Mouse (Mus musculus) layer of hippocampus, adult 2 months (tissue): ENCODE data around the gene Gm21149. TPM values are rescaled to one million over a fixed set of nuclear protein-coding genes. Genes with fewer than 3 reads are reported as not detected.
"Not testable (repeated sequence)": the region's sequence is repeated elsewhere in the genome, so short reads cannot be mapped to it uniquely, and the experiment has no call there.

Source experiments
- DNase-seq, 2 experiments: peaks; one replicate each; pipeline ENCODE4 v3.0.0; 2022; ENCODE audit warnings: low spot score in 2 of 2
- H3K27ac ChIP-seq: fragments of 200-600 bp; 2 replicates; pipeline ENCODE4 v1.8.1; 2022
- H3K4me3 ChIP-seq: fragments of 200-600 bp; 2 replicates; pipeline ENCODE4 v1.8.1; 2022; ENCODE audit warnings: mild to moderate bottlenecking
- CTCF ChIP-seq: fragments of 200-600 bp; conservative IDR thresholded peaks from 2 replicates; pipeline ENCODE4 v1.8.1; 2022; ENCODE audit warnings: antibody characterized with exemption, mild to moderate bottlenecking, moderate library complexity
- long read RNA-seq, 2 experiments: library from polyadenylated mRNA; stranded (forward); transcript quantifications; one replicate each; pipeline ENCODE4 v2.0.0; 2021; ENCODE audit warnings: borderline mapping rate in 2 of 2
- total RNA-seq, 2 experiments: library from RNA; stranded (reverse); gene quantifications; 2 replicates each; pipeline ENCODE4 v1.2.3; 2021

The Gm21149 gene
- total RNA-seq = not detected
- long read RNA-seq, experiment 1 = 0 reads
- long read RNA-seq, experiment 2 = 0 reads

DNA sequence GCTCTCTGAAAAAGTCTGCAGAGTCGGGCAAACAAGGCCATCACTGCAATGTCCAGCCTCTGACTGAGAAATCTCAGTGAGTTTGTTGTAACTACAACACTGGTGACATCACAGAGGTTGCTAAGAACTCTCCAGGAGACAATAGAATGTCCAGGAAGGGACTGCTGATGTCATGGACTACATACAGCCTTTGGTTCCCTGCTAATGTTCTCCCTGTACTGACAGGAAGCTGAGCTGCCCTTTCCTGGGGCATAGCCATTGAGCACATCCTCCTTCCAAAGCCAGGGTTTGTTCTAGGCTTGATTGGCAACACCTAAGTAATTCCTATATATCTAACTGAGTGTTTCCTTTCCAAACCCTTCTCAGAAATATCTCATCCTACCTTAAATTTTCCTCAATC lies at the start of gene Gm21149:
Gm21149 (minus strand) TSS at position 101 of the 400 bp plus-strand sequence.
- H3K4me3 ChIP-seq, H3K27ac ChIP-seq, DNase-seq: not testable (repeated sequence)

DNA sequence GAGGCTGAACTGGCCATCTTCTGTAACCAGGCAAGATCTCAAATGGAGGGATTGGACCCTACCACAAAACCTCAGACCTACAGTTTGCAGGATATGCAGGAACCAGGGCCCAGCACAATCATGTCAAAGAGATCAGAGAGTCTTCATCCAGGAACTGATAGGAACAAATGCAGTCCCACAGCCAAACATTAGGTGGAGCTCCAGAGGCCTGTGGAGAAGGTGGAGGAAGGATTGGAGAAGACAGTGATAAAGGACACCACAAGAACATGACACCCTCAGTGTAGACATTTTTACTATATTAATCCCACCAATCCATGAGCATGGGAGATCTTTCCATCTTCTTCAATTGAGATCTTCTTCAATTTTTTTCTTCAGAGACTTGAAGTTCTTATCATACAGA lies 46.1 kb upstream of the Gm21149 start:
- TF ChIP-seq CTCF = peak; percentile 47
- peak in 1 of 2 experiments; percentile 17 for DNase-seq
- not testable (repeated sequence) for H3K4me3 ChIP-seq, H3K27ac ChIP-seq

DNA sequence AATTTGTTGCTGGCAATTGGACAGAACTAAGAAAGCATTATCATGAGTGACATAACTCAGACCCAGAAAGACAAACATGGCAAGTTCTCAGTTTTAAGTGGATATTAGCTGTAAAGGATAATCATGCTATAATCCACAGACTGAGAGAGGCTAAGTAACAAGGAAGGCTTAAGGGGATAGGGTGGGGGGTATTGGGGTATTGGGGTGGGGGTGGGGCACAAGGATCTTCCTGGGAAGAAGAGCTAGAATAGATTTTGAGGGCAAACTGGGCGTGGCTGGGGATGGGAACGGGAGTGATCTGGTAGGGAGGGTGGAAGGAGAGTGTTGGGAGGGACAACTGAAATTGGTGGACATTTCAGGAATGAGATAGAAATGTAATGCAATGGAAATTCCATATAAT lies 45.7 kb upstream of the Gm21149 start:
- H3K27ac ChIP-seq, H3K4me3 ChIP-seq, DNase-seq: not testable (repeated sequence)

DNA sequence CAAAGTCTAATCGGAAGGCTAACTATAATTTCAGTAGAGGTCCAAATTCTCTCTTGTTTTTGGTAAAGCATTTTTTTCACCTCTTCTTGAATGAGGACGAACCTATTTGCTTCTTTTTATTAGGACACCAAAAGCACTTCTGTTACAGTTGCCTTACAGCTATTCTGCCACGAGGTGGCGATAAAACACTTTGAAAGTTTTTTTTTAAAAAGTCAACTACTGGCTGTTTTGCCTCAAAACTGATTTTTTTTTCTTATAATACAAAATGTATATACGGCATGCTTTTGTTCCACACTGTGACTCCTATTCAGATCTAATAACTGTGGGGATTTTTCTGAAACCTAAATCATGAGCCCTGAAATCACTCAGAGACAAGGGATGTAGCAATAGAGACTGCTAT lies 44.1 kb upstream of the Gm21149 start:
- DNase-seq = peak in 1 of 2 experiments; percentile 44
- peak; percentile 69 for TF ChIP-seq CTCF
- not testable (repeated sequence) for H3K27ac ChIP-seq, H3K4me3 ChIP-seq

DNA sequence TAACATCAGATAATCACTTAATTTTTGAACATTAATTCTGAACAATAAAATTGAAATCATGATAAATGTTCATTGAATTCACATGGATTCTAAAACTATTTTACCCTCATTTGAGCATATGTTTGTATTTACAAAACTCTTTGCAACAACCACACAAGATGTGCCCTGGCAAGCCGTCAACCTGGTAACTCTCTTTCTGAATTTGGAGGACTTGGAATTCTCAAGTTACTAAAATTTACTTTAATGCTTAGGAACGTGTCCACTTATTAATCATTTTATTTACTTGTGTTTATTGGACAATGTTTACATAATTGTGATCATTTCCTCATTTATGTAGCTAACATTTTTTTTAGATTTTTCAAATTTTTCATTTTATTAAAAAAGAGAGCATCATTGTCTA lies 40.8 kb upstream of the Gm21149 start:
- not testable (repeated sequence) for H3K4me3 ChIP-seq, DNase-seq, H3K27ac ChIP-seq

DNA sequence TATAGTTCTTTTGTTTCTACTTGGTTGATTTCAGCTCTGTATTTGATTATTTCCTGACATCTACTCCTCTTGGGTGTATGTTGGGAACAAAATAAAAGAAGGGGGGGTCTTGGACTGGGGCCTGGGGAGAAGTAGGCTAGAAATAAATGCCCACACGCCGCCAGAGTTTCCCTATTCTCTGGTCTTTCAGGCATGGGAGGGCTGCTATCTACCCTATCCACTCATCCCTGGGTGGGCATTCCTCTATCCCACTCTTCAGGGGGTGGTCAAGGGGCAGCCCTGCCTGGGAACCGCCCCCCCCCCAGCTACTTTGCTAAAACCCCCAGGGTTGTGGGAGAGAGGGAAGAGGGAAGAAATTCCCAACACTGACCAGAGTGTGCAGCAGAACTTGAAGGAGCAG lies 35.9 kb upstream of the Gm21149 start:
- not testable (repeated sequence) for DNase-seq, H3K27ac ChIP-seq

DNA sequence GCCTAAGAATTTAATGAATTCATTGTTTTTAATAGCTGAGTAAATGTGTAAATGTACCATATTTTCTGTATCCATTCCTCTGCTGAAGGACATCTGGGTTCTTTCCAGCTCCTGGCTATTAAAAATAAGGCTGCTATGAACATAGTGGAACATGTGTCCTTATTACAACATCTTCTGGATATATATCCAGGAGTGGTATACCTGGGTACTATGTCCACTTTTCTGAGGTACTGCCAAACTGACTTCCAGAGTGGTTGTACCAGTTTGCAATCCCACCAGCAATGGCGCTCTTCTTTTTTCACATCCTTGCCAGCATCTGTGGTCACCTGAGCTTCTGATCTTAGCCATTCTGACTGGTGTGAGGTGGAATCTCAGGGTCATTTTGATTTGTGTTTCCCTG lies 33.6 kb upstream of the Gm21149 start:
- not testable (repeated sequence) for DNase-seq, H3K27ac ChIP-seq, H3K4me3 ChIP-seq

More for the DNA sequence above, 35.9 kb upstream of the Gm21149 start:
- H3K4me3 ChIP-seq = not testable (repeated sequence)

DNA sequence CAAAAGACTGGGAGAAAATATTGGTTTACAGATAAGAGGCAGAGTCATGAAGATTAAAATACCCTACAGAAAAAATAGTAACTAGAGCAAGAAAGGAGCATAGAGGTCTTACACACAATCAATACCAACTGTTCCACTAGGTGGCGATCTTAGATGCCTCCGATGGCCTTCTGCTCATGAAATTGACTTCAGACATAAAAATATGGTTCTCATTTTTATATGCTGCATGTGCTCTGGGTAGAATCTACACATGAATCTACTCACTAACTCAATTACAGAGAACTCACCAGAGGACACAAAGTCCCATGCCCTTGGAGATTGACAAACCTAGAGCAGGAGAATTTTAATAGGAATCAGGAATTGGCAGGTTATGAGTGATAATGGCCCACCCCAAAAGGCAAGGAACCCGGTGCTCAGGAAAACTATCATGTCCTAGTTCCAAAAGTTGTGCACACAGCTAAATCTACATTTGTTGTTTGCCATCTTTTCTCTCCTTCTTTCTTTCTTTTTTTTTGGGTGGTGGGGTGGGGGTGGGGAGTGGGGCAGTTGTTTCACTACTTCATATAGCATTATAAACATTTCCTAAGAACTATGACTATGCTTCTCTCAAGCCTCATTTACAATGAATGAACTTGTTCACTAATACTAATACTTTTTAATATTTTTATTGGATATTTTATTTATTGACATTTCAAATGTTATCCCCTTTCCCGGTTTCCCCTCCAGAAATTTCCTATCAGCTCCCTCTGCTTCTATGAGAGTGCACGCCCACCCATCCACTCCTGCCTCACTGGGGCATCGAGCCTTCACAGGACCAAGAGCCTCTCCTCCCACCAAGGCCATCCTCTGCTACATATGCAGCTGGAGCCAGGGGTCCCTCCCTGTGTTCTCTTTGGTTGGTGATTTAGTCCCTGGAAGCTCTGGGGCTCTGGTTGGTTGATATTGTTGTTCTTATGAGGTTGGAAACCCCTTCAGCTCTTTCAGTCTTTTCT lies 32.4 kb upstream of the Gm21149 start:
- peak; percentile 54 for TF ChIP-seq CTCF
- not testable (repeated sequence) for H3K4me3 ChIP-seq, H3K27ac ChIP-seq, DNase-seq

DNA sequence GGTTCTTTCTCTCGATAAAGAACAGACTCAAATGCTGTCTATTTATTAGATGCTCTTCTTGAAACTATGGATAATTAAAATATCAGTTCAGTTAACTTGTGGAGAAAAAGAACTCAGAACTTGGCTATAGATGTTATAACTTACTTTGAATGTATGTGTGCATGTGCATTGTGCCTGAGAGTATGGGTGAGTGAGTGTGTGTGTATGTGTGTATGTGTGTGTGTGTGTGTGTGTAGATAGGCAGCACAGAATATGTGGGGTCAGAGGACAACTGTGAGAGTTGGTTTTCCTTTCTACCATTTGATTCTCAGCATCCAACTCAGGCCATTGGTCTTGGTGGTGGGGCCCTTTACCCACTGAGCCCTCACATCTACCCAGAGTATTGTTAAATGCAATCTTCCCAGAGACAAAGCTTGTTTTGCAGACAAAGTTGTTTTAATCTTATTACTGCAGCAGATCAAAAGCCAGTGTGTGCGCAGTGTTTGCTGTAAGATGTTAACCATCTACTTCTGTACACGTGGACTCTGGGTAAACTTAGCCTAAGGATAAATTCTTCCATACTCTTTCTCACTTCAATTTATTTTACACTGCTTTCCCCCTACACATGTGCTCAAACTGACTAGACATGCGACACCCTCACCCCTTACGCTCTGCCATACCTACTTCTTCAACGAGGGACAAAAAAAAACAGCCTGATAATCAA lies 31.6 kb upstream of the Gm21149 start:
- not testable (repeated sequence) for H3K27ac ChIP-seq, DNase-seq, H3K4me3 ChIP-seq

DNA sequence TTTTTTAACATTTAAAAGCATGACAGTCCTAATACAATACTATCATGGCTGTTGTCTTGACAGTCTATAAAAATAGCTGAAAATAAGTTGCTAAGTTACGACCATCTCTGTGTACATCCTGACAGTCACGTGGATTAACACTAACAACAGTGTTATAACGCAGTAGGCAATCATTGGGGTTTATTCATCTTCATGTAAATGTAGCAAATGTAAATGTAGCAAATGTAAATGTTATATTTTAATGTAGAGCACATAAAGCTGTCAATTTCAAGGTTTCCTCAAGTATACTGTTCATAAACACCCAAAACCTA lies 30.9 kb upstream of the Gm21149 start:
- no peak for DNase-seq
- no peak for TF ChIP-seq CTCF
- H3K27ac ChIP-seq = no peak overlapping the region
- H3K4me3 ChIP-seq = no peak overlapping the region

DNA sequence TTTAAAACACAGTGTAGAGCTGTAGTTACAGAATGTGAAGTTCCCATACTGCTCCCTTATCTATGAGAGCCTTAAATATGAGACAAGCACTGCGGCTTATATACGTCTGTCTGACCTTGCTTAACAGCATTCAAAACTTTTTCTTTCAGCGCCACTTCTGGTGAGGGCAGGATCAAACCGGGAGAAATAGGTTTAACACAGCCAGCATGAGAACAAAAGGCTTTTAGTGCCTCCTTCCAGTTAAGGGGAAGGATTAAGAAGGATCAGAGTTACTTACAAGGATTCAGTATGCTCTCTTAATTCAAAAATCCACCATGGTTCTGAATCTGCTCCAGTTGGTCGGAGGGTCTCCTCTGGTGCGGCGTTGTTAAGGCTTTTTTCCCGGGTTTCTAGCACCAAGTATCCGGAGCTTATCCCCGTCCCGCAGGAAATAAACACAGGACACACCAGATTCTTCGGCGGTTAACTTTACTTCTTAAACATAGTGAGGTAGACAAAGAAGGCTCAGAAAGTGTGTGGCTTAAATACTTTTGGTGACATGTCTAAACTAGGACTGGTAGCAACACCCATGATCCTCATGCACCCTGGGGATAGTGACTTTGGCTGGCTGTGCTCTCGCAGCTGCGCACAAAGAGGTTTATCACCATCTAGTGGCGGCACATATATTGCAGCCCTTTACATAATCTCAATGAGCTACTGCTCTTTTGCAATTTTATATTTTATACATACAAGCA lies 30.4 kb upstream of the Gm21149 start:
- H3K27ac ChIP-seq = no peak overlapping the region
- peak; percentile 79 for TF ChIP-seq CTCF
- H3K4me3 ChIP-seq = no peak overlapping the region
- DNase-seq = peak in 1 of 2 experiments; percentile 43

DNA sequence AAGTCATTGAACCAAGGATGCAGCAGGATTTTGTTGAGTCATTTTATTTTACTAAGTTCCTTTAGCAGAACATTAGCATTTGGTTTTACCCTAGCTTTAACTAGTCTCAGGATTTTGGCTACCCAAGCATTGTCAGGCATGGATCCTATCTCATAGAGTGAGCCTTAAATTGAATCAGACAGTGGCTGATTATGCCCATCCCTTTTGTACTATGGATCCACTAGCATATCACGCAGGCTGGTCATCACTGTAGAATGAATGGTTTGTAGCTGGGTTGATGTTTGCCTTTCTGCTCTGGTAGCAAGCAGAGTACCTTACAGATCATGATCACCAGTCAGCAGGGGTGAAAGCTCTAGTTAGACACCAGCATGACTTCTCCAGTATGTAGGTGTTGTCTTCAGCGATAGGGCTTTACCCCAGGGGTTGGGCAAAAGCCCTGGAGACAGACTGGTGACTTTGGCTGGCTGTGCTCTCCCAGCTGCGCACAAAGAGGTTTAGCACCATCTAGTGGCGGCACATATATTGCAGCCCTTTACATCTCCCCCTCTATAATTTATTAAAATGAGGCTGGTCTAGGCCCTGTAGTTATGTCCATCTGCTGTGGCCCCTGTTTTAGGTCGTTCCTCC lies 22.6 kb upstream of the Gm21149 start:
- TF ChIP-seq CTCF = peak; percentile 68
- peak in 1 of 2 experiments; percentile 37 for DNase-seq
- not testable (repeated sequence) for H3K27ac ChIP-seq, H3K4me3 ChIP-seq

DNA sequence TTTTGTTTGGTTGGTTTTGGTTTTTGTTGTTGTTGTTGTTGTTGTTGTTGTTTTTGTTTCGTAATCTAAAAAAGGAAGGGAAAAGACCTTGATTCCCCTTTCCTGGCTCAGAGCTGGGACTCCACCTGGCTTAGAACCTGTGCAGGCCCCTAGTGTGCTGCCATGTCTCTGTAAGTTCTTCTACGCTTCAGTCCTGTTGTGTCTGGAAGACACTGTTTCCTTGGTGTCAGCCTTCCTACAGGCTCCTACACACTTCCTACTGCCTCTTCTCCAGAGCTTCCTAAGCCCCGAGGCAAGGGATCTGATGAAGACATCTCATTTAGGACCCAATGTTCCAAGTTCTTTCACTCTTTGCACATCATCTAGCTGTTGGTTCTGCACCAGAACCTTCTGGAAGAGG lies 22.0 kb upstream of the Gm21149 start:
- not testable (repeated sequence) for DNase-seq, H3K4me3 ChIP-seq, H3K27ac ChIP-seq

DNA sequence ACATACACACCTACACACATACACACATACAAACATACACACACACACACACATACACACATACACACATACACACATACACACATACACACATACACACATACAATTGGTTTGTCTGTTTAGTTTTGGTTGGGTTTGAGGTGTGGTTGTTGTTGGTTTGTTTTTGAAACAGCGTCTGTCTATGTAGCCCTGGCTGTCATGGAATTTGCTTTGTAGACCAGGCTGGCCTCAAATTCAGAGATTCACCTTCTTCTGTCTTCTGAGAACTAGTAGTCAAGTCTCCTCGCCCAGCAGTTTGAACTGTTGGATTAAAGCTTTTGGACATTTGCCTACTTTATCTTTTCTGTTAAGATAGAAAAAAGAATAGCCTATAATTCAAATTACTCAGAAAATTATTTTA lies 14.6 kb upstream of the Gm21149 start:
- not testable (repeated sequence) for H3K27ac ChIP-seq, H3K4me3 ChIP-seq, DNase-seq
